Mouse (Mus musculus) liver, embryonic 18 days (tissue): ENCODE measurements around the gene Il7r. TPM values are rescaled to one million over a fixed set of nuclear protein-coding genes. Genes with fewer than 3 reads are reported as not detected.

Experiments
- polyA plus RNA-seq: library from polyadenylated mRNA; depleted of rRNA; stranded (reverse); fragments of >200 nt; gene quantifications from 2 replicates; pipeline ENCODE4 v1.2.3, GENCODE M21; 2012; rRNA removed

The Il7r gene
- 2.2 TPM in 2 replicates for polyA plus RNA-seq

GRCm38 (mm10) chr15:9530076-9530475, at the start of gene Il7r:
Gene Il7r (minus strand): TSS chr15:9530176.

Other genes with a start within 250 kb of the Il7r start
- gene Ugt3a2, start 194.6 kb downstream of the Il7r start, polyA plus RNA-seq = 2.7 and 5.7 TPM in 2 replicates
- 1.1 and 1.2 TPM in 2 replicates for gene Capsl, start 94.1 kb downstream of the Il7r start, polyA plus RNA-seq
- 0.07 and 0.08 TPM in 2 replicates for gene Spef2, start 218.7 kb upstream of the Il7r start, polyA plus RNA-seq